Mouse (Mus musculus) liver, adult (tissue): ENCODE results near the gene Sirt7.

Experiments
- GATA4 ChIP-seq: IDR thresholded peaks from 2 replicates; pipeline ENCODE4 v1.6.1; 2014; ENCODE audit warnings: mild to moderate bottlenecking, low read length; ENCODE audit not compliant: insufficient replicate concordance

Gene Sirt7

GRCm38 (mm10) chr11:120648001-120648476 is 23.0 kb upstream of the Sirt7 start, which contains the start of gene Myadml2:
Gene Myadml2 (minus strand): TSS chr11:120648158.
- no peak for TF ChIP-seq GATA4

DNA sequence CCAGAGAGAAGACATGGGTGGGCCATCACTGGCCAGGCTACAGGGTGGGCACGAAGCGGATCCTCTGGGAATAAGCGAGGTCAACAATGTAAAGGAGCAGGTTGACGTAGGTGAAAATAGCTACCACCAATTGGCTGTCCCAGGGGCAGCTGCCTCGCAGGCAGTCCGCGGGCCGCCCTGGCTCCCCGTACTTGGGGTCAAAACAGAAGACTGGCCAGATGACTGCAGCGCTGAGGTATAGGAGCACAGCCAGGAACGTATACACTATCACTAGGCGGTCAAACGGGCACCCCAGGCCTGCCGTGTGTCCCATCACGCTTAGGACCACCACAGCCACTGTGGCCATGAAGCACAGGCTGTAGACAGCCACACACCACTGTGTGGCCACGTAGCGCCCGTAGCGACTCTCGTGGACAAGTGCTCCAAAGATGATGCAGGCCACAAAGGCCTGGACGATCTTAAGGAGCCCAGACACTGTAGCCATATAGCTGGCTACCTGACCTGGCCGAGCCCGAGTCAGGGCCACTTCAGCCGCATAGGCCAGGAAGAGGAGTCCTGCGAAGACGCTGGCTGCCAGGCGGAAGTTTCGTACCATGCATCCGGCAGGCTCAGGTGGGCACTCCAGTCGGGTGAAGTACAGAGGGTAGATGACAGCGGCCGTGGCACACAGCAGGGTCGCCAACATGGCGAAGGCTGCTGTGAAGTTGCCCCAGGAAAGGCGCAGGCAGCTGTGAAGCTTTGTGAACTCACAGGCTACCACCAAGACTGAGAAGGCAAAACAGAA is 22.2 kb upstream of the Sirt7 start:
- TF ChIP-seq GATA4, result no peak

DNA sequence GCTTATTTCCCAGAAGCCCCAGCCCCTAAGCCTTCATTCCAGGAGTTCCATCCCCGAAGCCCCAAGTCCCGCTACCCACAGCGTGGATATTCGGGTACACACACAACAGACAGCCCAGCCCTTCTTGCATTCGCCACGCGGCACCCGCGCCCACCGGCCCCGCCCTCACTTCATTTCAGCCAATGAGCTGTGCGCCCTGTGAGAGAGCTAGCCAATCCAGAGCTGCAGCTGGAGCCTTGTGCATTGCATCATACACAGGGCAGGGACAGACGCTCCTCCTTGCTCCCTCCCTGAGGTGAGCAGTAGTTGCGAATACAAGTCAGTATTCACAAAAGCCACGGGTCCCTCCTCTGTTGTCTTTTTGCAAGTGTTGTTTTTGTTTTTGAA is 18.6 kb upstream of the Sirt7 start, which contains the start of gene Pycr1:
Pycr1 (minus strand) TSS at position 169 of the 387 bp plus-strand sequence.
- TF ChIP-seq GATA4, result no peak

DNA sequence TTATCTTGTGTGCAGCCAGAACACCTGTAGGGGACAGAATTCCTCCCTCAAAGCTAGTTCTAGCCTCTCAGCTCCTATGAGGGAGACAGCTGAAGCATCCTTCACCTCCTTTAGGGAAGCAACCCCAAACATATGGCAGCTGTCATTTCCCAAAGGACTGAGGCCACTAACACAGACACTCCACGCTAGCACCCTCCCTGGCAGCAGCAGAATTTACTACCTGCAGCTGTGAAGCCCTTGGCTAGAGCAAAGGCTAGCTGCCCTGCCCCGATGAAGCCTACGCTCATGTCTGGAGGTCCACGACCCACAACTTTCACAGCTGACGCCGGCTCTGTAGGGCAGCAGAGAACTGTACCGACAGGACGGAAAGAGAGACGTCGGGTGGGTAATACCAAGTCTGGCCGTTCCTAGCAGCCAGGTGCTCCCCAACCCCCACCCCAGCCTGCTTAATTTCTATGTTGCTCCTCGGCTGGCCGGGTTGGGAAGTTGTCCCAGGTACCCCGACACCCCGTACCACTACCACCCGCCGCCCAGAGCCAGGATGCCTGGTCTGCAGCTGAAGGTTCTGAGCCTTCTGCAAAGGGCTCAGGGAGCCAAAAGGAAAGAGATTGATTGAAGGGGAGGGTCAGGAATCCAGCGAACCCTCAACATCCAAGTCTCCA is 18.0 kb upstream of the Sirt7 start:
- TF ChIP-seq GATA4, result no peak

DNA sequence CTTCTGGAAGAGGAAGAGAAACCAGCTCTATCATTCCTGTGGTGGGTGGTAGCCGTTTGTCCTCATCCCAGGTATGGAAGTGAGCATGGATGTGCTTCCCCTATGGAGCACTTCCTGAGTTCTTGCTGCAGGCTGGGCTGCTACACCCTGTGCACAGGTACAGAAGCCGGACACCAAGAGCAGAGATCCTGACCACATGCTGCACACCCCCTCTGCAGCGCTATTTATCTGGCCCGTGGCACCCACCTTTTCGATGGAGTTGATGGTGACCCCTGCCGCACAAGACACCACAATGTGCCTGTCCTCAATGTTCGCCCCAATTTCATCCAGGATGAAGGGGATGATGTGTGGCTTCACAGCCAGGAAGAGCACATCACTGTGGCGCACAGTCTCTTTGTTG is 16.8 kb upstream of the Sirt7 start:
- TF ChIP-seq GATA4, result no peak

DNA sequence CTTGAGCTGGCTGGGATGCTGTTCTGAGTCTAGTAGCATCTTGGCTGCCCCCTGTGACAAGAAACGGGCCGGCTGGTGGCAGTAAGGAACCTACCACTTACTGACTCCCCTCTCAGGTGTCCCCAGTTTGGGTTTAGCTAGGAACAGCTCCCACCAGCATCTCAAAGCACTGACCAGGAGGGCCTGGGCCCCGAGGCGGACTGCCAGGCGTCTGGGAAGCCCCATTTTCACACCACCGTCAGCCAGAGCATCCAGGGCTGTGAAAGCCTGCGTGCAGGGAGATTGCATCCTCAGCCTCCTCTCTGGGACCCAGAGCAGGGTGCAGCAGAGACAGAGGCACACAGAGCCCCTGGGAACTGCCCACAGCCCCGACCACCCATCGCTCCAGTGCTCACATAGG is 16.2 kb upstream of the Sirt7 start:
- TF ChIP-seq GATA4, result no peak

- no peak for TF ChIP-seq GATA4
Measured at GRCm38 (mm10) chr11:120634810-120635209, 9.8 kb upstream of the Sirt7 start.

DNA sequence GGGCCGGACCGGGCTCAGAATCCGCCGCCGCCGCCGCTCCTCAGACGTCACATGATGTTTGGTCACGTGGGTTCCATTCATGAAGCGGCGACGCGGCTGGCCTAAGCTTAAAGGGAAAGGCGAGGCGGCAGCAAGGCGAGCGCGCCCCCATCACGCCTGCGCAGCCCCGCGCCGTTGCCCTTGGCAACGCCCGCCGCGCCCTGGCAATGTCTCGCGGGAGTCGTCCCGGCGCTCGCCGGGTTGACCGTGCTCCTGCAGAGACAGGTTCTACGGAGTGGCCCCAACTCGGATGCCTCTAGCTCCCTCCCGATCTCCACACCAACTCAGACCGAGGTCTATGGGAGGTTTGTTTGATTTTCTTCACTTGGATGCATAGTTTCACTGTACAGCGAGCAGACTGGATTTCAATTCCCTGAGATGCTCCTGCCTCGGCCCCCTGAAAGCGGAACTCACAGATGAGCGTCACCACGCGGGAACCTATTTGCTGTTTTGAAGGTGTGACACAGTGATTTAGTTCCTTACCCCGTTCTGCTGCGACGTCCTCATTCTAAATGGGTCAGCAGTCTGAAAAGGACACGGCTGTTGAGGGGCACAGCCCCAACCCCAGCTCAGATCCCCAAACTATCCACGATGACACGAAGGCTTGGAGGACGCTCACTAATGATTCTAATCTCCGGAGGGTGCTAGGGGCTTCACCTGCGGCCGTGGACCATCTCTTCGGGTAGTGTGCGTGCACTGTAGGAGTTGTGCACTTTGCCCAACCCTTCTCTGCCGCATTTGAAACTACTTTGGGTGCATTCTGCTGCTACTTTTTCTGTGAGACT is 8.7 kb upstream of the Sirt7 start, which contains the start of gene Mafg:
Mafg (minus strand) TSS at position 81 of the 824 bp plus-strand sequence.
- no peak for TF ChIP-seq GATA4

DNA sequence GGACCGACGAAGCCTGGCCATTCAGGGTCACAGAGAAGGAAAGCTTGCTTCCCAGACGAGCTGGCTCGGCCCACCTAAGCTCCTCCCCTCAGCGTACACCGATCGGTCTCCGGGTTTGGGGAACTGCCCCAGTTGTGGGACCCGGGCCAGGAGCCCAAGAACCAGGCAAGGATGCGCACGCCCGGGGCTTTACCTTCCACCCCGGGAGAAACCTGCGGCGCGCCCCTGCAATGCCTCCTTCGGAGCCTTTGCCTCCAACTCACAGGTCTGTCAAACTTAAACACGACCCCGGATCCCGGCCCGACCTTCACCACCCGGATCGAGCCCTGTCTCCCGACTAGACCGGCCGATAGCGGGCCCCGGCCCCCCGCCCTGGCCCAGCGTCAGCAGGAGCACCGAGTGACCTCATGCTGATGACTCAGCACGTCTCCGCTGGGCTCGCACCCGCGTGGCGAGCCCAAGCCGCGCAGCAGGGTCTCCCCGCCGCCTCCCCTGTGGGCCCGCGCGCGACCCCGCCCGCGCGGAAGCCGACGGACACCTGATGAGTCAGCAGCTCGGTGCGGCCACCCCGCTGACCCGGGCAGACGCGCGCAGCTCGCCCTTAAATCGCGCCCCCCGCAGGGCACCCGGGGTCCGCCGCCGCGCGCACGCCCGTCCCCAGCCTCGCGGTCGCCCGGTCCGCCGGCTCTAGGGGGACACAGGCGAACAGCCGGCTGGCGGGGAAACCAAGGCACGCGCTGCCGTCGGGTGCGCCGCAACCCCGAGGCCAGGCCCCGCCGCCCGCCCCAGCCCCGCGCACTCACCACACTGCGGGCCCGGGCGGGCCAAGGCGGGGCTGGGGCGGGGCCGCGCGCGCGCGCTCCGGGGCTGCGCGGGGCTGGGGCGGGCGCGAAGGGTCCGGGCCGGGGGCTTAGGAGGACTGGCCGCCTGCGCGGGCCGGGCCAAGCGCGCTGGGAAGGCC is 7.8 kb upstream of the Sirt7 start:
- TF ChIP-seq GATA4, result no peak

DNA sequence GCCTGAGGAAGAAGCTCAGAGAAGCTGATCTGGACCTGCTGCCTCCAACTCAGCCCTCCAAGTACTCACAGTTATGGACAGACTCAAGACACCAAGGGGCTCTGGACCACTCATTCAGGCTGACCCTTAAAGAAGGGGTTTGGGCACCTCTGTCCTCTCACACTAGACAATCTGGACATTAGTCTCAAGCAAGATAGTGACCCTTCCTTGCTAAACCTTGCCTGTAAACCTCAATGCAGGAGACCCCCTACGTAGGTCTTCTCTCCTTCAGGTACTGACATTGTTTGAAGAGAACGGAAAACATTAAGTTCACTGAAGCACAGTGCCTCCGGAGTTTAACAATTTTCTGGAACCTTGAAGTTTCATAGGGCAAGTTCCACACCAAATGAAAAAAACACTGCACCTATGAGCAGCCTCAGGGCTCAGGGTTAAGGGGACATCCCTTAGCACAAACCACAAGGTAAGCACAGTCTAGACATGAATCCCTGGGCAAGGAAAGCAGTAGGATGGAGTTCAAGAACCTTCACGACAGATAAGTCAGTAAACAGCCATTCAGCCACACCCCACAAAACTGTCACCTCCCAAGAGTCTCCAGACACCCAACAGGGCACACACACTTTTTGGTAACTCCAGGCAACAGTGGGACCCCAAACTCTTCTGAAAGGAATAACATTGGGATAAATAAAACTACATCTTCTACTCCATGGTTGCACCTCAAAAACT is 6.8 kb upstream of the Sirt7 start:
- TF ChIP-seq GATA4, result no peak

GRCm38 (mm10) chr11:120630881-120631725 is 6.1 kb upstream of the Sirt7 start:
- TF ChIP-seq GATA4, result peak; percentile 66; the same call in 1 of the 2 replicates

- TF ChIP-seq GATA4, result no peak
Measured at GRCm38 (mm10) chr11:120630401-120630871, 5.4 kb upstream of the Sirt7 start.

GRCm38 (mm10) chr11:120629911-120630310 is 4.9 kb upstream of the Sirt7 start:
- no peak for TF ChIP-seq GATA4
